Mouse (Mus musculus) spleen, postnatal 36 days (tissue): ENCODE measurements around the gene Pbld2.

Source experiments
- DNase-seq, 2 experiments: peaks; one replicate each; pipeline ENCODE4 v3.0.0; 2022; ENCODE audit warnings: low spot score in 2 of 2, mixed read lengths in 1 of 2

Pbld2 gene

GRCm38 (mm10) chr10:63062696-63063095 is 38.6 kb downstream of the Pbld2 start:
- no peak for DNase-seq

- DNase-seq: no peak
These were observed 39.2 kb downstream of the Pbld2 start for GRCm38 (mm10) chr10:63063365-63063764.

GRCm38 (mm10) chr10:63064516-63064915 is 40.4 kb downstream of the Pbld2 start:
- DNase-seq: no peak

GRCm38 (mm10) chr10:63065561-63065960 is 41.4 kb downstream of the Pbld2 start:
- no peak for DNase-seq

GRCm38 (mm10) chr10:63065988-63066387 is 41.9 kb downstream of the Pbld2 start:
- DNase-seq: peak; percentile 68 to 70

GRCm38 (mm10) chr10:63086304-63086703 is 62.2 kb downstream of the Pbld2 start:
- no peak for DNase-seq

- DNase-seq: peak; percentile 18 to 43
These were observed 65.1 kb downstream of the Pbld2 start for GRCm38 (mm10) chr10:63089103-63089757.

- DNase-seq: no peak
These were observed 65.8 kb downstream of the Pbld2 start for GRCm38 (mm10) chr10:63089758-63090571.

- DNase-seq: no peak
These were observed 67.8 kb downstream of the Pbld2 start for GRCm38 (mm10) chr10:63091915-63092314.

GRCm38 (mm10) chr10:63092616-63093550 is 68.8 kb downstream of the Pbld2 start:
- DNase-seq: no peak

GRCm38 (mm10) chr10:63096757-63097156 is 72.6 kb downstream of the Pbld2 start:
- no peak for DNase-seq

- no peak for DNase-seq
These were observed 74.1 kb downstream of the Pbld2 start for GRCm38 (mm10) chr10:63098191-63098590.

GRCm38 (mm10) chr10:63099521-63099920 is 75.4 kb downstream of the Pbld2 start, which contains the start of gene Atoh7:
TSS of gene Atoh7 (plus strand) at chr10:63099651.
- DNase-seq: no peak

- DNase-seq: no peak
These were observed 75.9 kb downstream of the Pbld2 start for GRCm38 (mm10) chr10:63099941-63100562.

GRCm38 (mm10) chr10:63100657-63101056 is 76.5 kb downstream of the Pbld2 start:
- DNase-seq: no peak
